Mouse (Mus musculus): ENCODE measurements around the gene Nr2e1.

DNA sequence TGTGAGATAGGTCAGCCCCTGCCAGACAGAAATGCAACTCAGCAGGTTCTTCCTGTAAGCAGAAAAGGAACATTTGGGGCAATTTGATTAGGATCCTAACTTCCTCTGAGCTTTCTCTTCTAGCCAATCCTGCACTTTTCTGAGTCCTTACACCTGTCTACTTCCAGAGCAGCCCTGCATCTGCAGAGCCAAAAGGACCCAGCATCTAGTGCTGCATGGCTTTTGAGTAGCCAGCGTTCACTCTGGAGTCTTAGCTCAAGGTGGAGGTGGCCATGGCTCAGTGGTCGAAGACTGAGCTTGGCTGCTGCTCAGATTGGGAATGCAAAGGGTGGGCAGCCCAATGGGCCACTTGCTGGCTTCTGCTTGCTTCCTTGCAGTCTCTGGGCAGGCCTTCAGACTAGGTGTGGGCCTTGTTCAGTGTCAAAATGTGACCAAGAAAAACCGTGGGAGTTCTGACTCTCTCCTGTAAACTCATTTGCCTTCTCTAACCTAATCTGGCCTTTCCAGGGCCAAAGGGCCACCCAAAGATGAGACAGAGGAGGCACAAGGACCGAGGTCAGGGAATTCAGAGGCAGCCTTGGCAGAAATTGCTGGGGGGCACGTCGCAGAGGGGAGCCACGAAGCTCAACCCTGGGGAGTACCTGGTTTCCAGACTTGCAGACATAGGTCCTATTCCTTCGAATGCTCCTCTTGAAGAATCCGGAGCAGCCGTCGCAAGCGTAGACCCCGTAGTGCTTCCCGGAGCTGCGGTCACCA is 5.7 kb downstream of the Nr2e1 start:
- no peak for TF ChIP-seq CTCF (IDR thresholded peaks at IDR 0.05; ENCODE audit: insufficient read depth, low read depth, low read length)
- no peak for TF ChIP-seq POLR2A (IDR thresholded peaks at IDR 0.05; ENCODE audit: insufficient read depth, low read depth, low read length)

All from olfactory bulb, adult 2 months (tissue).